7 mouse cellular contexts compared by ENCODE assay signal in the genomic region with DNA sequence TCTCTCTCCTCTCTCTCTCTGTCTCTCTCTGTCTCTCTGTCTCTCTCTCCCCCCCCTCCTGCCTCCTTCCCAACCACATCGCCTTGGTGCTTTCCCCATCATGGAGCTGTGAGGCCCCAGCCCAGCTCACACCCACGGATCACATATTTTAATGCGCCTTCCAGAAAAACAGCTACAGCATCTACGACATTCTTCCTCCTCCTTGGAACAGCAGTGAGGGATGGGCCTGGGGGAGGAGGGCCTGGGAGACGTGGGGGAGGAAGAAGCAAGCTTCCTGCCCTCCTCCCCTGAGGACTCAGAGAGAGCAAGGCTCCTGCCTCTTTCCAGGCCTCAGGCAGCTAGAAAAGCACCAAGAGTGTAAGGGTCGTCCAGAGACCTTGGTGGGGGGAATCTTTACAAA. TPM values are rescaled to one million over a fixed set of nuclear protein-coding genes. Genes with fewer than 3 reads are reported as not detected.
A peak's percentile ranks its signal among the peaks of the same experiment; 100 is the strongest.
DNase-seq lines count a peak whose midpoint lies in the region; ATAC-seq and TF ChIP-seq lines count a peak whose summit lies in the region.

No protein-coding gene starts in this region.

- intact Hi-C loops in left cerebral cortex, postnatal 10 days (cut with DNase I): no loop called here

- no peak overlapping the region for H3K4me3 ChIP-seq in liver, postnatal 0 days (ENCODE audit: low read depth, low read length)
- H3K4me3 ChIP-seq in heart, embryonic 10.5 days: no peak overlapping the region

- no peak overlapping the region for H3K27ac ChIP-seq in liver, postnatal 0 days (ENCODE audit: low read depth)
- peak overlapping the region; percentile 49 for H3K27ac ChIP-seq in heart, embryonic 10.5 days

- no peaks in the 10 kb centered on the region for H3K9me3 ChIP-seq in liver, postnatal 0 days (ENCODE audit: low read length)
- H3K9me3 ChIP-seq in heart, embryonic 10.5 days: 0 out of 2 replicates have a peak, but pooled peaks cover 4% of the 10 kb centered on the region

- H3K4me2 ChIP-seq in liver, postnatal 0 days (ENCODE audit: low read depth, low read length): no peak overlapping the region

- no peak for ATAC-seq in liver, postnatal 0 days

- DNase-seq in liver: peak; percentile 17
- DNase-seq in liver, postnatal 0 days: no peak
- DNase-seq in heart, embryonic 10.5 days (ENCODE audit: low spot score): no peak
- DNase-seq in left cerebral cortex, postnatal 10 days (ENCODE audit: extremely low spot score in 1 of 2, low spot score in 2 of 2): peak; percentile 58 to 62
- peak; percentile 93 for DNase-seq in telencephalon, adult 2 months (ENCODE audit: low read depth, low spot score)
- DNase-seq in thymus, postnatal 36 days: no peak
- no peak for DNase-seq in spleen, postnatal 10 days (ENCODE audit: low spot score in 2 of 2)

- H3K27me3 ChIP-seq in liver, postnatal 0 days (ENCODE audit: insufficient read depth, low read length): no peaks in the 10 kb centered on the region; the same call in 1 of the 2 replicates
- H3K27me3 ChIP-seq in heart, embryonic 10.5 days (ENCODE audit: insufficient read depth, poor library complexity, severe bottlenecking): no peaks in the 10 kb centered on the region

- no peak for TF ChIP-seq EP300 in liver, postnatal 0 days (IDR thresholded peaks at IDR 0.05; ENCODE audit: low read depth)

- no peak overlapping the region for H3K9ac ChIP-seq in liver, postnatal 0 days (replicated peaks)

- no peak for TF ChIP-seq CTCF in liver, postnatal 0 days (IDR thresholded peaks at IDR 0.05; ENCODE audit: low read depth)

- no peaks in the 10 kb centered on the region for H3K4me1 ChIP-seq in liver, postnatal 0 days (ENCODE audit: insufficient read depth)
- H3K4me1 ChIP-seq in heart, embryonic 10.5 days: peaks cover 4% of the 10 kb centered on the region; the same call in 1 of the 2 replicates

- H3K36me3 ChIP-seq in liver, postnatal 0 days (replicated peaks; ENCODE audit: insufficient read depth, low read length): no peaks in the 10 kb centered on the region
- H3K36me3 ChIP-seq in heart, embryonic 10.5 days: no peaks in the 10 kb centered on the region

- WGBS in liver, postnatal 0 days (ENCODE audit: insufficient replicate concordance): 44% methylated on average over 6 of the region's 6 CpGs
- WGBS in heart, embryonic 10.5 days: 37% methylated on average over 6 of the region's 6 CpGs

RNA-seq across cellular contexts. Expression of a gene that starts 17.3 kb away (rescaled TPM):
- polyA plus RNA-seq in liver, postnatal 0 days (2015; fragmentation: Nextera tagmentation; extraction: Ambion mirVana): 0.05 and 0.06 TPM in 2 replicates
- 1.3 and 1.8 TPM in 2 replicates for polyA plus RNA-seq in heart, embryonic 10.5 days (2016; fragmentation: Nextera tagmentation; extraction: Ambion mirVana)
- 100 to 1,000 TPM; 118 to 135 TPM for total RNA-seq in left cerebral cortex, postnatal 10 days (2021)

Comparison
In these comparisons a context has a peak if more than half of its experiments do, and no peak if none do; other contexts are left out.
1. DNase-seq: peak in liver (single experiment), left cerebral cortex, postnatal 10 days (2 of 2) and telencephalon, adult 2 months (single experiment); none in liver, postnatal 0 days (single experiment), heart, embryonic 10.5 days (single experiment), thymus, postnatal 36 days (0 of 2) and spleen, postnatal 10 days (0 of 2).